Mouse (Mus musculus) brain, adult 10 weeks (tissue): Measurements from ENCODE around the gene Pla2g7. TPM values are rescaled to one million over a fixed set of nuclear protein-coding genes. Genes with fewer than 3 reads are reported as not detected.

Source experiments
- polyA plus RNA-seq: library from polyadenylated mRNA; stranded (reverse); fragments of 350-450 nt; fragmentation: Illumina TruSeq; extraction: RNeasy Lipid Tissue Mini Kit (QIAGEN cat#74804); gene quantifications from one replicate; pipeline ENCODE4 v1.2.3, GENCODE M21; 2015; ENCODE audit warnings: low read depth, low replicate concordance

Gene Pla2g7
- 193 TPM for polyA plus RNA-seq

DNA sequence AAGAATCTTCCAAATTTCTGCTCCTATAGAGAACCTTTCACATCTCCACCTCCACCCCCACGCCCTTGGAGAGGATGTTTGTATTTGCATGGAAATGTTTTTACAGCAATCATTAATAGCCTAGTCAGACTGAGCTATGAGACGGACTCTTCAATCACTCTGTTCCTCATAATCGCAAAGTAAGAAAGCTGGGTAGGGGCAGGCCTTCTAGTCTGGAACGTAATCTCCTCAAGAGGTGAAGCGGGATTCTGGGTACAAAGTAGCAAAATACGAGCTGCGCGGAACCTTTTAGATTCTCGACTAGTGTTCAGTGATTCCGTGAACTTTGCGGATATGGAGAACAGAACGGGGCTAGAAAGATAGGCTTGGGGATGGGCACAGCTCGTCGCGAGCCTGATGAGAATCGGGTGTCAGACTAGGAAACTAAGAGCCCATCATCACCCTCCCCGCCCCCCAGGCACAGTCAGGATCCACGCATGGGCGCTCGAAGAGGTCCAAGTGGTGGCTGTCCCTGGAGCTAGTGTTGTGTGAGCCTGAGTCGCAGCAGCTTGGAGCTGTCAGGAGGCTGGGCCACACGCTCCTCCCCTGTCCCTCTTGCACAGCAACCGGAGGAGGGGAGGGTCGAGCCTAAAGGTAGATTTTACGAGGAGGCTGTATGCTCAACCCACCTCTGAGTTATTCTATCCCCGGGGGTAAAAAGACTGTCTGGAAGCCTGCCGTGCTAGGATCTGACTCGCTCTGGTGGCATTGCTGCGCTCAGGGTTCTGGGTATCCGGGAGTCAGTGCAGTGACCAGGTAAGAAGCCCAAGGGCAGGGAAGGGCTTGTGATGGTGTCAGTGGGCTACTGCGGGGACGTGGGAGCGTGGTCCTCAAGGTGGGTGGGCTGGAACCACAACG lies at the start of gene Pla2g7:
Gene Pla2g7, plus strand, starts transcription at position 107 of the 897 bp plus-strand sequence.

DNA sequence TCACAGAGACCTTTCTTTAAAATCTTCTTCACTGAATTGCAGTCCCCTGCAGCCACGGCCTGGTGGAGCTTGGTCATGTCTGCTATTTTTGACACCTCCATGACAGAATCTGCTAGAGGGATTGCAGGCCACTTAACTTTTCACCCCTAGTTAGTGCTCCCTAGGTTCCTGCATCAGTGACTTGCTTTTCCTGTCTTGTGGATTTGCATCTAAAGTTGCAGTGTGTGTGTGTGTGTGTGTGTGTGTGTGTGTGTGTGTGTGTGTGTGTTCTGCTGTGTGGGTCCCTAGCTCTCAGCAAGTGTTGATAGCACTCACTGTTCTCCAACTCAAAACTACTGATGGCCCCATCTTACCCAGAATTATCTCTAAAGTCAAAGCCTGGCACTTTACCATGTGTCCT lies 24.4 kb upstream of the Pla2g7 start, which contains the start of gene Ankrd66:
Gene Ankrd66, minus strand, starts transcription at position 101 of the 400 bp plus-strand sequence.

DNA sequence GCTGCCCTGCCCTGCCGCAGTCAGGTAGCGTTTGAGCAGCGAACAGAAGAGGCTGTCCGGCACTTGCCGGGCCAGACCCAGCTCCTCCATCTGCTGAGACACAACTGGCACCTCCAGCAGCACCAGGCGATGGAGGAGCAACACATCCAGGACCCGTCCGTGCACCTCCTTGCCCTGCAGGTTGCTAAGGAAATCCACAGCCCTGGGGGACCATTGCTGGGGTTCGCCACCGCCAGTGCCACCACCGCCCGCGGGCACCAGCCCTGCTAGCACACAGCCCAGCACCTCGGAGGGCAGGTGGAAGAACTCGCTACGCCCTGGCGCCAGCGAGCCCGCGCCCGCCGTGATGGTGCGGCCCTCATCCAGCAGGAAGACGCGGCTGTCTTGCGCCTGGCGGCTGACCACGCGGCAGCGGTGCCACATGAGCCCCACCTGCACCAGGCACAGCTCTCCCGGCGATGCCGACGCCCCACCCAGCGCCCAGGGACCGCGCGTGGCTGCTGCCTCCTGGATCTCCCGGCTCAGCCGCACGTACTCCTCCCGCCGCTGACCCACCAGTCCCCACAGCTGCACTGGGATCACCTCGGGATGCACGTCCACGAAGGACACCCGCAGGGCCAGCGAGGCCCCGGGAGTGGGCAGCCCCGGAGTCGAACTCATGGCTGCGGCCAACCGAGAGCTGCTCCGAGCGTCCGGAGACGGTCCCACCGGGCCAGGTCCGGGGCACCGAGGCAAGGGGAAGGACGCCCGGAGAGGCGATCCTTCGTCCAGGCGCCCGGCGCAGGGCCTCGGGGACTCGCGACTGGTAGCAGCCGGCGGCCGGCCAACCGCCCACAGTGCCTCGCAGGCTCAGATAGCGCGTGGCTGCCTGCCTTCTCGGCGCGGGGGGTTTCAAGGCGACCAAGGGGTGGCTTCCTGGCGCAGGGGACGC lies 61.9 kb downstream of the Pla2g7 start, which contains the start of gene Tdrd6:
Gene Tdrd6, minus strand, starts transcription at position 804 of the 931 bp plus-strand sequence.

Other genes with a start within 250 kb of the Pla2g7 start
- gene Adgrf5, start 207.6 kb upstream of the Pla2g7 start, polyA plus RNA-seq, result 24.6 TPM
- not detected for gene Mep1a, start 65.3 kb upstream of the Pla2g7 start, polyA plus RNA-seq
- 1.4 TPM for gene Ankrd66, start 24.5 kb upstream of the Pla2g7 start, polyA plus RNA-seq
- gene Tdrd6, start 62.2 kb downstream of the Pla2g7 start, polyA plus RNA-seq, result 0.71 TPM
- 43.4 TPM for gene Slc25a27, start 99.1 kb downstream of the Pla2g7 start, polyA plus RNA-seq
- 4.0 TPM for gene Cyp39a1, start 99.3 kb downstream of the Pla2g7 start, polyA plus RNA-seq
- 235 TPM for gene Rcan2, start 233.3 kb downstream of the Pla2g7 start, polyA plus RNA-seq